Mouse (Mus musculus): ENCODE measurements around the gene P2ry10. TPM values are rescaled to one million over a fixed set of nuclear protein-coding genes. Genes with fewer than 3 reads are reported as not detected.

P2ry10 gene
- polyA plus RNA-seq, 1 experiment from 2014 or later: 0.23 TPM

GRCm38 (mm10) chrX:107148681-107149080 lies 60.4 kb downstream of the P2ry10 start, which contains the start of gene P2ry10b:
P2ry10b (plus strand) TSS chrX:107148927.
- Histone ChIP-seq H3K36me3 (no peaks in the 10 kb centered on the region), H3K9me3 (no peaks in the 10 kb centered on the region), H3K9ac (no peak within 1 kb of the TSS), H3K27me3 (no peaks in the 10 kb centered on the region), H3K4me2 (no peak within 1 kb of the TSS), H3K4me3 (0 out of 2 replicates have a peak within 1 kb of the TSS, but pooled peaks have one; percentile 4), H3K4me1 (no peaks in the 10 kb centered on the region), H3K27ac (peak within 1 kb of the TSS; percentile 63)
- no peak for ATAC-seq (ENCODE audit: insufficient number of reproducible peaks, low FRiP score, low TSS enrichment, low read depth)
- 76% methylated on average over 3 of the region's 3 CpGs for WGBS

- 43% methylated on average over 4 of the region's 4 CpGs for WGBS
- no peaks in the 10 kb centered on the region for H3K9me3 ChIP-seq
- H3K27ac ChIP-seq: peak overlapping the region; percentile 63
Measured at GRCm38 (mm10) chrX:107149391-107149993, 61.2 kb downstream of the P2ry10 start.

GRCm38 (mm10) chrX:107150027-107150426 lies 61.7 kb downstream of the P2ry10 start:
- whole genome bisulfite sequencing: 37% methylated on average over 5 of the region's 5 CpGs
- H3K27ac ChIP-seq: peak overlapping the region; percentile 63
- H3K9me3 ChIP-seq: no peaks in the 10 kb centered on the region
- H3K27me3 ChIP-seq: no peaks in the 10 kb centered on the region
- ATAC-seq (ENCODE audit: insufficient number of reproducible peaks, low FRiP score, low TSS enrichment, low read depth): no peak
- H3K36me3 ChIP-seq: no peaks in the 10 kb centered on the region
- H3K4me3 ChIP-seq: no peak overlapping the region
- no peaks in the 10 kb centered on the region for H3K4me1 ChIP-seq
- no peak overlapping the region for H3K4me2 ChIP-seq
- H3K9ac ChIP-seq: no peak overlapping the region

More at GRCm38 (mm10) chrX:107149391-107149993, 61.2 kb downstream of the P2ry10 start:
- Histone ChIP-seq H3K9ac (no peak overlapping the region), H3K36me3 (no peaks in the 10 kb centered on the region), H3K27me3 (no peaks in the 10 kb centered on the region), H3K4me1 (no peaks in the 10 kb centered on the region), H3K4me2 (no peak overlapping the region), H3K4me3 (0 out of 2 replicates have a peak overlapping the region, but pooled peaks have one; percentile 4)
- ATAC-seq (ENCODE audit: insufficient number of reproducible peaks, low FRiP score, low TSS enrichment, low read depth): no peak

- Histone ChIP-seq H3K4me3 (no peak overlapping the region), H3K9ac (no peak overlapping the region), H3K27me3 (no peaks in the 10 kb centered on the region), H3K9me3 (no peaks in the 10 kb centered on the region), H3K27ac (peak overlapping the region; percentile 84), H3K36me3 (no peaks in the 10 kb centered on the region), H3K4me1 (no peaks in the 10 kb centered on the region), H3K4me2 (0 out of 2 replicates have a peak overlapping the region, but pooled peaks have one; percentile 7)
- ATAC-seq (ENCODE audit: insufficient number of reproducible peaks, low FRiP score, low TSS enrichment, low read depth): 0 out of 2 replicates have a peak, but pooled peaks have one; percentile 72
- 56% methylated on average over 4 of the region's 4 CpGs for WGBS
Measured at GRCm38 (mm10) chrX:107150752-107151515, 62.6 kb downstream of the P2ry10 start.

Other genes starting within 250 kb of the P2ry10 start
- 93.8 and 114 TPM in 2 replicates for gene Rtl3, start 247.8 kb upstream of the P2ry10 start, polyA plus RNA-seq (2015; fragmentation: Nextera tagmentation; extraction: Ambion mirVana)
- 33.8 and 39.6 TPM in 2 replicates for gene Lpar4, start 167.9 kb upstream of the P2ry10 start, polyA plus RNA-seq (2015; fragmentation: Nextera tagmentation; extraction: Ambion mirVana)
- gene P2ry10b, start 60.4 kb downstream of the P2ry10 start, polyA plus RNA-seq (2015; fragmentation: Nextera tagmentation; extraction: Ambion mirVana): 3.6 and 6.0 TPM in 2 replicates
- 0.16 and 0.38 TPM in 2 replicates for gene Gpr174, start 167.4 kb downstream of the P2ry10 start, polyA plus RNA-seq (2015; fragmentation: Nextera tagmentation; extraction: Ambion mirVana)